Mouse (Mus musculus): Measurements from ENCODE around the gene Sgta.

The Sgta gene

DNA sequence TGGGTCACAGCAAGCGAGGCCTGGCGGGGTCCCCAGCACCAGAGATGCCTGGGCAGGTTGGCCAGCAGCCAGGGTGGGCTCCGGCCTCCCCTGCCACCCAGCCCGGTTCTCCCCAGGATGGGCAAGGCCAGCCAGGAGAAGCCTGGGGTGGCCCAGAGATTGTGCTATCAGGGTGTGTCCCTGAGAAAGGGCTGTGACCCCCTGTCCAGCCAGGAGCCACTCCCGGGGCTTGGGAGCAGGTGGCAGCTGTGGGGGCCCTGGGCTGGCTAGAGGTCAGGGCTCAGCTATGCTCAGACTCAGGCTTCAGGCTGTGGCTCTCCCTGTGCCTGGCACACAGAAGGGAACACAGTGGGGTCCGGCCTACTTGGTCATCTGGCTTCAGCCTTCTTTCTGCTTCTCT, 40.3 kb downstream of the Sgta start:
- no peak for DNase-seq (ENCODE audit: low spot score)

DNA sequence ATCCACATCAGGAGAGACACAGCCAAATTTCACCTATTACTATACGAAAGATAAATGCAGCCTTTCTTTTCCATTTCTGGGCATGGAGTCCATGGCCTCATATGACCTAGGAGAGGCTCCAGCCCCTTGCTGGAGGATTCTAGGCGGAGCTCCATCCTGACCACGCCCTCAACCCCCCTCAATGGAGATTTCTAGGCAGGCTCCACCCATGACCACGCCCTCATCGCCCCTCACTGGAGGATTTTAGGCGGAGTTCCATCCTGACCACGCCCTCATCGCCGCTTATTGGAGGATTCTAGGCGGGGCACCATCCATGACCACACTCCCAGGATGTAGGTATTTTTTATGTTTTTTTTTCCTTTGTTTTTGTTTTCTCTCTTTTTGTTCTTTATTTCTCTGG, 41.7 kb downstream of the Sgta start:
- no peak for DNase-seq (ENCODE audit: low spot score)

DNA sequence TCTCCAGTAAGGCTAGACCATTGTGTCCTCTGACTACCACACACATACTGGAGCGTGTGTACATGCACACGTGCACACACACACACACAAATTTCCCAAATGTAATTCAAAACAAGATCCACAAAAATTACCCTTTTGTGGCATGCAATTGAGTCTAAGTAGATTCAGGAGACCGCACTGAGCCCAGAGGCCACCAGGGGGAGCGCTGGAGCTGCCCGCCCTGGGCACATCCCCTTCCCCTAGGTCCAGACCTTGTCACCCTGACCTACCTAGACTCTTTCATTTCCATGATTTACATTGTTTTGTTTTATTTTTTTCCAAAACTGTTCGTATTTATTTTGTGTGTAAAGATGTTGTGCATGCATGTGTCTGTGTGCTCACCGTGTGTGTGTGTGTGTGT, 43.3 kb downstream of the Sgta start:
- DNase-seq (ENCODE audit: low spot score) = no peak

DNA sequence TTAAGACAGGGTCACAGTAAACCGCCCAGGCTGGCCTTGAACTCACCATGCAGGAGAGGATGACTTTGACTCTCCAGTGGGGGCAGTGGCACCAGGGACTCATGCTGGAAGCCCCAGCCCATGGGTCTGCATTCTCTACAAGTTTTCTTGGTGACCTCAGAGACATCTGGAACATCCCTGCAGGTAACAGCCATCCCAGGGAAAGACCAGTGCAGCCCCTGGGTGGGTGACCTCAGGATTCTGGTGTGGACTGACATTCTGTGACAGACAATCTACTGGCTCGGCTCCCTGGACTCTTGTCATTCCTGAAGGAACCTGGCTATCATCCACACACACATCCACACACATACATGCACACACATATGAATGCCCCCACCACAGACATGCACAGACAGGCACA, 44.3 kb downstream of the Sgta start:
- no peak for DNase-seq (ENCODE audit: low spot score)

DNA sequence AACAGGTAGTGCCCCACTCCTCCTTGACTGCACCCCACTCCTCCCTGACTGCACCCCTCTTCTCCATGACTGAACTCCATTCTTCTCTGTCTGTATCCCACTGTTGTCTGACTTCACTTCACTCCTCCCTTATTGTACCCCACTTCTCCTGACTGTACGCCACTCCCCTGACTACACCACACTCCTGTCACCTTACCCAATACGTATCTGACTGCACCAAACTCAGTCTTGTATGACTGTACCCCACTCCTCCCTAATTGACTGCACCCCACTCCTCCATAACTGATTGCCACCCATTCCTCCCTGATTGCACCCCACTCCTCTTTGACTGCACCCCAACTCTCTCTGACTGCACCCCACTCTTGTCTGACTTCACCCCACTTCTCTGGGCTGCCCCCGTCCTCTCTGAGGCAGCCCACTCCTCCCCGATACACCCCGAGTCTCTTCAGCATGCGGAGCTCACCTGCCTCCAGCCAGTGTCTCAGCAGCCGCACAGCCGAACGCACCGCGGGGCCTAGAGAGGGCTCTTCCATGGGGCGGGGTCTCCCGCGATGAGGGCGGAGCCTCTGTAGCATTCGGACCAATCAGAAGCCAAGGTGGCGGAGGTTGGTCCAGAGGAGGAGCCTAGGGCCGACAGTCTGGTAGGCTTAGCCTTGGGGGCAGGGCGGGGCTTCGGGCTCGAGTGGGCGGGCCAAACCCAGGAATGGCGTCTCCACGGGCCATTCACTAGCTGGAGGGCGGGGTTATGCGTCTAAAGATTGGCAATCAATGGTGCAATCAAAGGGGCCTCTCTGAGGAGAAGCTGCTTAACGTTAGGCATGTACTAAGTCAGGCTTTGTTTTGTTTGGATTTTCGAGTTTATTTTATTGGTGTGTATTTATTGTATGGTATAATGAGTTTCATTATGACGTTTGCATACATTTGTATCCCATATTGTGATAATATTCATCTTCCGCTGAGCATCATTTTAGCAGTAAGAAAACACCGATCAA, 45.3 kb downstream of the Sgta start, which contains the start of gene Gng7:
Gene Gng7, minus strand, starts transcription at position 553 of the 992 bp plus-strand sequence.
- DNase-seq (ENCODE audit: low spot score) = peak; percentile 95

DNA sequence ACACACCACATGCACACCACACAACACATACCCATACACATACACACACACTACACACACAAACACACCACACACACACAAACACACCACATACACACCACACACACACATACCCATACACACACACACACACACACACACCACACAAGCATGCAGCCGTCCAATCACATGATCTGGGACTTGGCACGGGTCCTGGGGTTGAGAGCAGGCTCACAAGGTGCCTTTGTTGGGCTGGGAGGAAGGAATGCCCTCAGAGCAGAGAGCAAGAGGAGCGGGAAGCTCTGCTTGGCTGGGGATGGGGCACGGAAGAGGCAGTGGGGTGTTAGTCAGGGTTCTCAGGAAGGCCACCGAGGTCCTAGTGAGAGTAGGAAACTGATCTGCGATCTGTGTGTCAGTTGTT, 49.1 kb downstream of the Sgta start:
- DNase-seq (ENCODE audit: low spot score) = no peak

DNA sequence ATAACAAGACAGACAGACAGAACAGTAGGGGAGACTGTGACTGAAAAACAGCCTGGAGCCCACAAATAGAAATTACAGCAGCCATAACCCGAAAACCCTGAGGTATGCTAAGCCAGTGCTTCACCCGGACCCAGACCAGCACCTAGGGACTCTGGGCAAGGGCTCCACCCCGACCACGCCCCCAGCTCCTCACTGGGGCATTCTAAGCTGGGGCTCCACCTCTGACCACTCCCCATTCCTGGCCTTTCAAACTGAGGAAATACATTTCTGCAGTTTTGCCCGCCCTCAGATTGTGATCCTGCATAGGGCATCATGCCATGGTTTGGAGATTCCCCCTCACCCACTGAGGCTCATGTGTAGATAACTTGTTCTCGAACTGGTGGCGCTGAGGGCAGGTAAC, 52.7 kb downstream of the Sgta start:
- DNase-seq (ENCODE audit: low spot score) = no peak

DNA sequence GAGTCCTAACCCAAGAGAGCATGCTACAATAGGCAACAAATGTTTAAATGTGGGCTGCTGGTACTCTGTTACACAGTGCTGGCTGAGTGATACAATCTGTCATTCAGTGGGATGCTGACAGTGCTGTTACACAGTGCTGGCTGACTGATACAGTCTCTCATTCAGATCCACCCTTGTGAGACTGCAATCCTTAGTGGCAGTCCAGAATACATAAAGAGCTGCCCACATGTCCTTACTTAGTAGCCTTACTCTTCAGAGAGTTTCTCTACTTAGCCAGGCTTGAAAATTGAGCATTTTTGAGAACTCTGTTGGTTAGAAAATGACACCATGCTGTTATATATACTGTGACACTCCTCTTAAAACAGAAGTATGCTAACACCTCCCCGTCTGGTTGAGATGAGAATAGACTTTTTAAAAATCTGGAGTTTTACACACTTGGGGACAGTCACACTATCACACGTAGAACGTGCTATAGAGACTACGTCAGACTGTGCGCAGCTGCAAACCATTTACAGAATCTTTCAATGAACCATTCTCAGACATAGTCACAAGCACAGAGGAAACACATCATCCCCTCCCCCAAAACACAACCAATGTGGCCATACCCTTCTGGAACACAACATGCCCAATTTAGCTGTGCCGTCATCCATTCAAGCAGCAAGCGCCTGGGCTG, 53.8 kb downstream of the Sgta start:
- no peak for DNase-seq (ENCODE audit: low spot score)

DNA sequence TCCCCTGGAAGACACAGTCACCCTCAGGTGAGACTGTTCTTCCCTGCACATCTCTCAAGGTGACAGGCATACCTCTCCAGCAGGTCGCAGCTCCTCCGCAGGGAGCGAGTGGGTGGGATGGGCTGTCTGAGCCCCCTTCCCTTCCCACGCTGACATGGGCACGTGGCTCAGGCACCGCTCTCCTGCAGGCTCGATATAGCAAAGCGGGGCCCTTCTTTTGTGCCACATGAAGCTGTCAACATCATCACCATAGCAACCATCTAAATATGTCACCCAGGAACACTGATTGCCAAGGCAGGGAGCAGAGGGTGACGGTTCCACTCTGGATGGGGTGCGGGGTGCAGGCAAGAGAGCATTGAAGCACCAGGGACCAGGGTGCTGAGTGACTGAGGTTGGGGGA, 58.8 kb downstream of the Sgta start:
- DNase-seq (ENCODE audit: low spot score) = no peak

DNA sequence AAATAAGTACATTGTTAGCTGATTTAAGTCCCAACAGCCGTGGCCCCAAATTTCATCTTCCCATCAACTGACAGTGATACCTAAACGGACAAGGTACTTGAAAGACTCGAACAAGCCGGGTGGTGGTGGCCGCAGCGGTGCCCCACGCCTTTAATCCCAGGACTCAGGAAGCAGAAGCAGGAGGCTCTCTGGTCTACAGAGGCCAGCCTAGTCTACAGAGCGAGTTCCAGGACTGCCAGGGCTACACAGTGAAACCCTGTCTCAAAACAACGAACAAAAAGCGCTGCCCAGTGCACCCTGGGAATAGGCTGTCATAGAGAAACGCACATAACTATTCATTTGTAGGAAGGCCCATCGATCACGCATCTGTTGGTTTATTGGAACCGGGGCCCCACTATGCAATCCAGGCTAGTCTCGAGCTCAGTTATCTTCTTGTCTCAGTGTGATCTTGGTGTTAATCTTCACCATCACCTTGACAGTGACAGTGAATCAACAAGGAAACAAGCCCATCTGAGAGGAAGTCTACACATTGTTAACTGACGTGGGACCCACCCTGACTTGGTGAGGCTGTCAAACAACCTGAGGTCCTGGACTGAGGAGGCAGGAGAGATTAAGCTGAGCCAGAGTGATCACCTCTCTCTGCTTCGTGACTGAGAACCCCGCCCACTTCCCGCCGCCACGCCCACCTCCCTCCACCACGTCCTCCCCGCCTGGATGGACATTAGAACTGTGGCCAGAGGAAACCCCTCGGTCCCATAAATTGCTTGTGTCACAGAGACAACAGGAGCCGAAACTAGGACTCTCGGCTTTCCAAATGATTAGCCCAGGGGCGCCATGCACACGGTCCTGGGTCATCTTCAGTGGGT, 59.6 kb downstream of the Sgta start:
- DNase-seq (ENCODE audit: low spot score) = no peak

DNA sequence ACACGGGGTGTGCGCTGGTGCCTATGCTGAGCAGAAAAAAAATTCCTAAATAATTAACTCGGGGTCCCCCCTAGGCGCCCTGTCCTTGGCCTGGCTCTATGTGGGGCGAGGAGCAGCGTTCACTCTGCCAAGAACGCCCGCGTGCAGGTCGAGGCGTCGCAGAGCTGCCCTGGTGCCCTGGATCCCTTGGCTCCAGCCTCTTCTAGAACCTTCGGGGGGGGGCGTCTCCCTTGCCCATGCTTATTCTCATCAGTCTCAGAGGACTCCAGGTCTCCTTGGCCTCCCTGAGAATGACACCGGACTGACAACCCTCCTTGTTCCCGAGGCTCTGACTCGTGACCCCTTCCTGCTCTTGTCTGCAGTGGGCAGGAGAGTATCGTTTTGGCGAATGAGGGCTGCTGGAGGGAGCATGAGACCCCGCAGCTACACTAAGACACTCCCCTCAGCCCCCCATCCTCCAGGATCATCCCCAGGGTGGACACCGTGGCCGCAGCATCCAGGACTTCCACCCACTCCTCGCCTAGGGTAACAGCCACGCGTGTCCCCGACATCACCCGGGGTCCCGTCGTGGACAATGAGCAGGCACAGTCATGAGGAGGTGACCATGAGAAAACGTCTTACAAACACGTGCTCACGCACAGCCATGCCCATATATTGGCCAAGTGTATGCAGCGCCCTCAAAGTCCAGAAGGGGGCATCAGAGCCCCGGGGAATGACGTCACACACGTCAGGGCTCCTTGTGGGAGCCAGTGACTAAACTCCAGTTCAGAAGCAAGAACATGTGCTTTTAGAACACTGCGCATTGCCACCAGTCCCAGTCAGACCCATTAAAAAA, 60.4 kb downstream of the Sgta start:
- peak; percentile 61 for DNase-seq (ENCODE audit: low spot score)

DNA sequence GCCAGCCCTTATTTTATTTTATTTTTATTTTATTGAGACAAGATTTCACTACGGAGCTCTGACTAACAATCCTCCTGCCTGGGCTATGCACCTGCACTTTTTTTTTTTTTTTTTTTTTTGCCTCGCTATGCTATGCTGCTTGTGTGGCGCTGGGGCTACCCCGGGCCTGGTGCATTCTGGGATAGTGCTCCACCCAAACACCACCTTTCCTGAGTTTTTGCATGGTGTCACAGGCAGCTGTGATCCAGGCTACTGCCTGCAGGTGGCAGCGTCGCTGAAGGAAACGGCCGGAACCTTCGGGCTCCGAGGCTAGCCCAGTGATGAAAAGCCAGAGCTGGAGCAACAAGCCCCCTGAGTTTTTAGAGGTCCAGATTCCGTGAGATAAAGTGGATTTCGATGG, 61.2 kb downstream of the Sgta start:
- DNase-seq (ENCODE audit: low spot score) = no peak

DNA sequence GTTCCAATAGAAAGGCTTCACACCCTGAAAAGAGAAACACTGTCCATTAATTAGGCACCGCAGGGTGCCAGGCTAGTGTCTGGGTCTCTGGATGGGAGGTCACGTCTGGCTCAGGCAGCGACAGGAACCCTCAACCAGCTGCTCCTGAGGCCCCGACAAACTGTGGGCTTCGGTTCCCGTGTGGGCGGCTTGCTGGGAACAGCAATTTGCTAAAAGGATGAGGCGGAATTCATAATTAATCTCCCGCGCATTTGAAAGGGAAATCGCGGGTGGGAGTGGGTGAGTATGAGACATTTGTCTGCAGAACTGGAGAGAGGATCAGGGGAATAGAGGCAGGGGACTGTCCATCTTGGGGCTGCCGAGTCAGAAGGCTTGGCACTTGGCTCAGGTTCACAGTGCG, 62.0 kb downstream of the Sgta start:
- DNase-seq (ENCODE audit: low spot score) = no peak

DNA sequence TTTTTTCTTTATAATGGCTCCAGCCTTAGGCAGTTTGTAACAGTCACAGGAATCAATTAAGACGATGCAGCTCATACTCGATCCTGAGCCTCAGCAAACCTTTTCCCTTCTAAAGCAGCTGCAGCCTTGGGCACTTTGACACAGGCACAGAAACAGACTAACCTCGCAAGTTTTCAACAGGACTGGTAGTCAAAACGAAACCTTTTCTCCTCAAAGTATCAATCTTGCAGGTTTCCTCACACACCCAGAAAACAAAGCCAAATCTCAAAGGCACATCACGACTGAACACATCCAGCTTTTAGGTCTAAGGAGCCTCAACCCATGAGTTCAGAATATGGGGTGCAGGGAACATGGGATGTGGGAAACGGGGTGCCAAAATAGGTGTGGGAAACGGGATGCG, 62.6 kb downstream of the Sgta start:
- no peak for DNase-seq (ENCODE audit: low spot score)

DNA sequence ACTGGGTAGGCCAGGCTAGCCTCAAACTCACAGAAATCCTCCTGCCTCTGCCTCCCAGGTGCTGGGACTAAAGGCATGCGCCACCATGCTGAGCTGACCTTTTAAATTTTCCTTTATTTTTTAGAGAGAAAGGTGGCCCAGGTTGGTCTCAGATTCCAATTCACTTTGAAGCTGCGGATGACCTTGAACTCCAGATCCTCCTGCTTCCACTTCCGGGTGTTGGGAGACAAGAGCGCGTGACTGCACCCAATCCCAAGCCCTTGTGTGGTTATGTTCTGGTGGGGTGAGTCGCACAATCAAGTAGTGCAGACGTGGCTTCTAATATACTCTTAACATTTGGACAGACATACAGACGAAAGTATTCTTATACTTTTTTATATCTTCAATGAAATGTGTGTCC, 63.5 kb downstream of the Sgta start:
- no peak for DNase-seq (ENCODE audit: low spot score)

DNA sequence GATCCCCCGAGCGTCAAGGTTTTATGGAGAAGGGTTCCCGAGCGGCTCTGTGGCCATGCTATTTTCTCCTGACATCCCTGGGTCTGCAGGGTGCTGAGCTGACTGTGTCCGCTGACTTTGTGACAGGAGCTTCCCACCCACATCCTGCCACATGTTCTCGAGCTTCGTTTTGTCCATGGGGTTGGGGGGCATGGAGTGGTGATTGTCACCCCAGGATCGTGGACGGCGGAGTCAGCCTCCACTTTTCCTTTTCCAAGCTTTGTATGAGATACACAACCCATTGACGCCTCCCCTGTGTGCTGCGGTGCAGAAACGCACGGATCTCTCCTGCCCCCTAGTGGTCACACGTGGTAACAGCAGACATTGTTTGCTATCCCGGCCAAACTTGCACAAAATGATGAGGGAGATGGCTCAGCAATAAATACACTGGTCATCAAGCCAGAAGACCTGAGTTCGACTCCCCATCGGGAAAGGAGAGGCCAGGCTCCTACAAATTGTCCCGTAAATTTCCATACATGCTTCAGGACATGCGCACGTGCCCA, 64.8 kb downstream of the Sgta start:
- peak; percentile 50 for DNase-seq (ENCODE audit: low spot score)

DNA sequence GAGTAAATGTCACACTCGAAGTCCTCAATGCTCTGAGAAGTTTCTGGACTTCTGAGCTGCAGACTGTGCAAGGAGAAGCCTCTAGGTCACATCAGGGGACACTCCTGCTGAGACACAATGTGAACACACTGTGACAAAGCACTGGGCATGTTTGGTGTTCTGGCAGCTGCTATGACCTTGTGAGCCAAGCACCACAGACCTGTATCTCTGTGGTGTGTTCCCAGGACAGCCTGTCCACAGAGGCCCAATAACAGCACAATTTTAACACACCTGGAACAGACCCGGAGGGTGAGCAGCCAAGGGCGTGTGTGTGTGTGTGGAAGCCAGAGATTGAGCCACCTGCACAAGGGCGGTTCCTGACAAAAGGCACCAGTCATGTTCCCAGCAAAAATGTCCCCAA, 65.4 kb downstream of the Sgta start:
- no peak for DNase-seq (ENCODE audit: low spot score)
